Mouse (Mus musculus) urinary bladder, postnatal 25 days (tissue): ENCODE data around the gene Dlgap1.

Experiments
- DNase-seq: peaks from one replicate; pipeline ENCODE4 v3.0.0; 2022; ENCODE audit warnings: low spot score

Gene Dlgap1

GRCm38 (mm10) chr17:70462771-70463491, 494.1 kb downstream of the Dlgap1 start:
- no peak for DNase-seq

GRCm38 (mm10) chr17:70466413-70466812, 497.5 kb downstream of the Dlgap1 start:
- no peak for DNase-seq

DNA sequence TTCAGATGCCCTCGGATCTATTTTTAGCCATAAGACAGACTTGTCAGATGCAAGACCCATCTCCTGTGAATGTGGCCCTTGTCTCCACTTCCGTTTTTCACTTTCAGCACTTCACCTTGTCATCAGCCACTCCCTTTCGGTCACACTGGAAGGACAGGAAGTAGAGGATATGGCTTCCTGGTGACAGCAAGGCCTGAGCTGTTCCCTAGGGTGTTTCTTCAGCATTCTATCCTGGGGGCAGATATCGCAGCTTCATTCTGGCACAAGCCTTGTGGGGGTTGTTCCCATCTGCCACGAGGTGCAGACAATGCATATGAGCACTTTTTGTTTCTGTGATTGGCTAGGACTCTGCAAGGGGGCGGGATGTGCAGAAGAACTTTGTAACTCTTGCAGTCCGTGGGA, 502.1 kb downstream of the Dlgap1 start:
- no peak for DNase-seq

DNA sequence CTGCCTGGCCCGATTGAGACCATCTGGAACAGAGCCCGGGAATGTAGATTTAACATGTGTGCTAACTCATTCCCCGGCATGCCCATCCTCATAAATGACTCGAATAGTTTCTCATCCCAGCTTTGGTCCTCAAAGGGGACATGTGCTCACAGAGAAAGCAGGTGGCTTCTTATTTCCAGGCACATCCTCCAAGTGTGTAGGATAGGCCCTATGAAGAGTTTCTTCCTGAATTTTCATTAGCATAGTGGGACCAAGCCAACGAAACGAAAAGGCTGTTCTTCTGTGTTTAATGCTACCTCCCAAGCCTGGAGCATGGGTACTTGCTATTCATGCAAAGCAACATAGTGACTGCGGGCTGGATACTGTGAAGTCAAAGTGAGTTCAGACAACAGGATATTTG, 503.3 kb downstream of the Dlgap1 start:
- DNase-seq = no peak

- no peak for DNase-seq
Observed at GRCm38 (mm10) chr17:70473871-70474270, 505.0 kb downstream of the Dlgap1 start.

GRCm38 (mm10) chr17:70483716-70484115, 514.8 kb downstream of the Dlgap1 start:
- DNase-seq = no peak

DNA sequence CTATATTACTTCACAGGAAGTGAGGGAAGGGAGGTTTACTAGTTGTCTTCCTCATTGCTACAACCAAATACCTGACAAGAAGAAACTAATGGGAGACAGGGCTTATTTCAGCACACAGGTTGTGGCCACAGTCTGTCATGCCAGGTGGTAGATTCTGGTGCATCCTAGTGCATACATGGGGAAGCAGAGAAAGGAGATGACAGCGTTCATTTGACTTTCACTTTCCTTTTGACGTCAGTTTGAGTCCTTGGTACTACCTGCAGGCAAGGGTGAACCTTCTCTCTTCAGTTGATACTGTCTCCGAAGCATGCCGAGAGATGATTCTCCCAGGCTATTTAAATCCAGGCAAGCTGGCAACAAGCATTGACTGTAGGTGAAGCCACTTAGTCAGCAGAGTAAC, 516.8 kb downstream of the Dlgap1 start:
- DNase-seq = no peak

GRCm38 (mm10) chr17:70486259-70486658, 517.4 kb downstream of the Dlgap1 start:
- DNase-seq = no peak

GRCm38 (mm10) chr17:70486831-70487230, 518.0 kb downstream of the Dlgap1 start:
- no peak for DNase-seq

- no peak for DNase-seq
Observed at GRCm38 (mm10) chr17:70488784-70489265, 520.0 kb downstream of the Dlgap1 start.

- no peak for DNase-seq
Observed at GRCm38 (mm10) chr17:70491575-70491974, 522.7 kb downstream of the Dlgap1 start.

- no peak for DNase-seq
Observed at GRCm38 (mm10) chr17:70494338-70494737, 525.5 kb downstream of the Dlgap1 start.

GRCm38 (mm10) chr17:70498256-70498655, 529.4 kb downstream of the Dlgap1 start:
- DNase-seq = no peak

- DNase-seq = no peak
Observed at GRCm38 (mm10) chr17:70501933-70502332, 533.1 kb downstream of the Dlgap1 start.

- DNase-seq = no peak
Observed at GRCm38 (mm10) chr17:70507759-70508158, 538.9 kb downstream of the Dlgap1 start.

- DNase-seq = no peak
Observed at GRCm38 (mm10) chr17:70510441-70510840, 541.6 kb downstream of the Dlgap1 start.

DNA sequence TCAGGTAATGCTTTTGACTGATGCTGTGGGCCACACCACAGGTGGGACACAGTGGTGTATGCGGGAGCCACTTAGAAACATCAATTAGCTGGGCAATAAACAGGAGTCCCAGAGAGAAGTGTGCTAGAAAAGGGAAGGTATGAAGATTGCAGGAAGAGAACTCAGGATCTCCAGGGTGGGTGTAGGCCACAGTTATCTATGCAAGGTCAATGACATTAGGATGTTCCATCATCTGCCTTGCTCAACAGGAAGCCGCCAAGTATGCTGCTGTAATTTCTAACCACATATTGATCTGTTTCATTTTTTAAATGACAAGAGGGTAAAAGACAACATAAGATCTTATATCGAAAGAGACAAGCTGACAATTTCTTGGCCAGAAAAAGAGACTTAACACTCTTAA, 542.5 kb downstream of the Dlgap1 start:
- DNase-seq = no peak

GRCm38 (mm10) chr17:70513736-70514135, 544.9 kb downstream of the Dlgap1 start:
- DNase-seq = no peak

GRCm38 (mm10) chr17:70516506-70516905, 547.6 kb downstream of the Dlgap1 start:
- no peak for DNase-seq

GRCm38 (mm10) chr17:70517333-70517732, 548.5 kb downstream of the Dlgap1 start:
- no peak for DNase-seq

DNA sequence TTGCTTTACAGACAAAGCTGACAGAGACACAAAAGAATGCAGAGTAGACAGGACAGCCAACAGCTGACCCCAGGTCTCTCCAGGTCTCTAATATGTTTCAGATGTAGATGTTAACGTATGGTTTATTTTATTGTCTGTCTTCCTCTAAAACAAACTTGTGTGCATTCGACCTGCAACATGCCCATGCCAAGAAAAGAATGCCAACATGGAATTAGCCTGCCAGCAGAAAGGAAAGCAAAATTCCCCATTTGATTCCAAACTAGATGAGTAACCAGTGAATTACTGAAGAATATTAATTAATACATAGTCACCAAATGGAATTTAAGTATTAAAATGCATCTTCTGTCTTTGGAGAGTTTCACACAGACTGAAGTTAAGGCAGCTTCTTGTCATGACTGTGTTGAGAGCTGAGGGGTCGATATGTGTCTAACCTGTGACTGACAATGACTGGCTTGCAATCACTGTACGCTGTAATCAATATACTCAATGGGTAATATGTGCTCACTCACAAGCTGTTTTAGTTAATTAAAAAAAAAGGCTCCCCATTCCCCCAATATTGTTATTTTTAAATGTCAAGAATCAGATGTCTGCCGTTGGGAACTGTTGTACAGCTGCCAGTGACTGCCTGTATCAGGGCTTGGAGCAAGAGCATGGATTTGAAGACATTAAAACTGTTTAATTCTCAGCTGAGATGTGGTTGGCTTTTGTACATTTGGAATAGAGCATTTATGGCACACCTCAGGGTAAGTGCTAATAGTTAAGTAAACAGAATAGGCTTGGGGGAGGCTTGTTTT, 552.4 kb downstream of the Dlgap1 start:
- DNase-seq = no peak

- DNase-seq = no peak
Observed at GRCm38 (mm10) chr17:70521971-70522370, 553.1 kb downstream of the Dlgap1 start.

- DNase-seq = no peak
Observed at GRCm38 (mm10) chr17:70525990-70526389, 557.1 kb downstream of the Dlgap1 start.
